Mouse (Mus musculus) layer of hippocampus, adult 8-10 months (tissue): ENCODE measurements around the gene Osbpl3. TPM values are rescaled to one million over a fixed set of nuclear protein-coding genes. Genes with fewer than 3 reads are reported as not detected.

Experiments
- DNase-seq, 2 experiments: peaks; one replicate each; pipeline ENCODE4 v3.0.0; 2022; ENCODE audit warnings: low spot score in 2 of 2
- total RNA-seq, 4 experiments: library from RNA; stranded (reverse); gene quantifications; 2 replicates each; pipeline ENCODE4 v1.2.4; 2022

Osbpl3 gene
- total RNA-seq, 4 experiments from 2014 or later = 18.5 to 22.5 (median 19.7) TPM

DNA sequence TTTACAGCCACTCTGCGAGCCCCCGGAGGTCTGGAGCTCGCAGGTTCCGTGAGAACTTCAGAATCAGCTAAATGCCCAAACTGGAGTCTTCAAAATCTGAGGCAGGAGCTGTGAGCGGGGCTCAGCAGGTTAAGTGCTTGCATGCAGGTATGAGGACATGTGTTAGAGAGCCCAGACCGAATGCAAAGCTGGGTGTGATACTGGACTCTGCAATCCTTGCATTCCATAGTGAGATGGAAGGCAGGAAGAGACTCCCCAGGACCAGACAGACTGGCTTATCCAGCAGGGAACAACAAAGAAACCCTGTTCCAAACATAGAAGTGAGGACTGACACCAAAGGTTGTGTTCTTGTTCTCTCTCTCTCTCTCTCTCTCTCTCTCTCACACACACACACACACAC is 118.6 kb downstream of the Osbpl3 start:
- no peak for DNase-seq

GRCm38 (mm10) chr6:50336376-50336775 is 119.6 kb downstream of the Osbpl3 start:
- no peak for DNase-seq

DNA sequence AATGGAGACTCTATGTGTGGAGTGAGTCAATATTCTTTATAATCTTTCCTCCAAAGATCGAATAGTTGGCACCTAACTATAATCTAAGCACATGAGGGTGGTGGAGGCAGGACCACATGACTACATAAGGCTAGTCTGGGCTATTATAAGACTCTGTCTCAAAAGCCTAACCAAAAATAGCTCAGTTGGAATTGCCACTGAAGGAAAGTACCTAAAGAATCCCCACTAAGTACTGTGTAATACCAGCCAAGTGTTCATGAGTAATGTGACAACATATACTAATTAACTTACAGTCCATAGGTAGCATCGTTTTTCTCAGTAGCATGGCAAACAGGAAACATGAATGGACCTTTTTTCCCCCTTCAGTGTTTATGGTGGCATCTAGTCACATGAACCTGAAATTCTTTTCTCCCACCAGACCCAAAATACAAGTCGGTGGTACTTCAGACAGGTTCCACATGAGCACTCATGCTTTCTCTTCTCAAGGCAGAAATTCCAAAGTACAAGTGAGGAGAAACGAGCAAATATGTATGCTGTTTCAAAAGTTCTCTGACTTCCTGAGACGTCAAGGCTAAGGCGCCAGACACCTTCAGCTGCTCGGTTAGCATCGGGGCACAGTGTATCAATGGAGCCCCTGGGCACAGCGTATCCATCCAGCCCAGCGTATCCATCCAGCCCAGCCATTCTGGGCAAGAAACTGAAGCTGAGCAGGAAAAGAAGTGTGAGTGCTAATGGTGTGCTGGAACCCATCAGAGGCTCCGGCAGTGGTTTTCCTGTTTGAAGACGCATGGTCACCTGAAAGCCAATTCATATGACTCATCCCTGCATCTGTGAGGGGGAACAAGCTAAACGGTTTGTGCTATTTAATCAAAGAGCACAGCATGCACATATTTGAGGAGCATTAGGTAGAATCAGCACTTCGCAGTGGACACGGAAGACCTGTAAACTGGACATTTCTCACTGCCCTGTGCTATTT is 120.9 kb downstream of the Osbpl3 start:
- no peak for DNase-seq

GRCm38 (mm10) chr6:50333346-50333745 is 122.7 kb downstream of the Osbpl3 start:
- DNase-seq = no peak

GRCm38 (mm10) chr6:50331477-50331876 is 124.5 kb downstream of the Osbpl3 start:
- no peak for DNase-seq

- no peak for DNase-seq
Measured at GRCm38 (mm10) chr6:50329380-50329779, 126.6 kb downstream of the Osbpl3 start.

- DNase-seq = no peak
Measured at GRCm38 (mm10) chr6:50328901-50329300, 127.1 kb downstream of the Osbpl3 start.

- DNase-seq = no peak
Measured at GRCm38 (mm10) chr6:50326192-50326591, 129.8 kb downstream of the Osbpl3 start.

- no peak for DNase-seq
Measured at GRCm38 (mm10) chr6:50325485-50325884, 130.5 kb downstream of the Osbpl3 start.

GRCm38 (mm10) chr6:50322631-50323030 is 133.4 kb downstream of the Osbpl3 start:
- peak; percentile 59 to 64 for DNase-seq

DNA sequence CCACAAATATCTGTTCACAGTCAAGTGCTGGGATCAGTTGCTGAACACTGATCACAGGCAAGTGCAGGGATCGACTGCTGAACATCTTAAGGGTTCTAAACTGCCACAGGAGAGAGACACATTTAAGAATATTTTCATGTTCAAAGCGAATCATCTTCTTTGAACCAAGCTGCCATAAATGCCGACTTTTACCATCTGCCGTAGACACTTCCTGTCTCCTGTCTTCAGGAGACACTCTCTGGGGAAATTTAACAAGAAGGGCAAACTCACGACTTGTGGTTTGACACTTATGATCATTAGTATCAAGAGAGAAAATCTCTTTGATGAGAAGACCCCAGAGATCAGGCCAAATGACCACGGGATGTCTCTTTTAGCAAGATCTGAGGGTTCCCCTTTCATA is 134.3 kb downstream of the Osbpl3 start:
- no peak for DNase-seq

DNA sequence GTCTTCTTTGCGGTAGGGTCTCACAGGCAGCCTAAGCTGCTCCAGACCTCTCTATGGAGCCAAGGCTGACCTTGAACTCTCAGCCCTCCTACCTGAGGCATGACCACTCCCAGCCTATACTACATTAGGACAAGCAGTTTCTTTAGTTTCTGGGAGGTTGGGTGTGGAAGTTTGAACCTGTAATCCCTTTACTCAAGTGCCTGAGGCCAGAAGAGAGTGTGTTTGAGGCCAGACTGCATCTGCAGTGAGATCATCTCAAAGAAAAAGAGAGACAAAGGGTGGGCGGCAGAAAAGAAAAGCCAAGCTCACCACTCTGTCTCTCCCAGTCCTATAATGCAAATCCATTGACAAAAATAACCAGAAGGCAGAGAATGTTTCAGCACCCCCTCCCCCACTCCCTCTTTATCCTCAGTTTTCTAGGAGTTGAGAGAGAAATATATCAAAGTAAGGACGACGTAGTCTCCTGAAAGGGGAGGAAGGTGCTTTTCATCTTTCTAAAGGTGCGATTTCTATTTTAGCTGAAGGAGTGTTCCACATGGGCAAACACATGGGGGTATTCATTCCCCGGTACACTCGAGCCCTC is 137.3 kb downstream of the Osbpl3 start:
- DNase-seq = no peak

GRCm38 (mm10) chr6:50318150-50318549 is 137.9 kb downstream of the Osbpl3 start:
- DNase-seq = no peak

DNA sequence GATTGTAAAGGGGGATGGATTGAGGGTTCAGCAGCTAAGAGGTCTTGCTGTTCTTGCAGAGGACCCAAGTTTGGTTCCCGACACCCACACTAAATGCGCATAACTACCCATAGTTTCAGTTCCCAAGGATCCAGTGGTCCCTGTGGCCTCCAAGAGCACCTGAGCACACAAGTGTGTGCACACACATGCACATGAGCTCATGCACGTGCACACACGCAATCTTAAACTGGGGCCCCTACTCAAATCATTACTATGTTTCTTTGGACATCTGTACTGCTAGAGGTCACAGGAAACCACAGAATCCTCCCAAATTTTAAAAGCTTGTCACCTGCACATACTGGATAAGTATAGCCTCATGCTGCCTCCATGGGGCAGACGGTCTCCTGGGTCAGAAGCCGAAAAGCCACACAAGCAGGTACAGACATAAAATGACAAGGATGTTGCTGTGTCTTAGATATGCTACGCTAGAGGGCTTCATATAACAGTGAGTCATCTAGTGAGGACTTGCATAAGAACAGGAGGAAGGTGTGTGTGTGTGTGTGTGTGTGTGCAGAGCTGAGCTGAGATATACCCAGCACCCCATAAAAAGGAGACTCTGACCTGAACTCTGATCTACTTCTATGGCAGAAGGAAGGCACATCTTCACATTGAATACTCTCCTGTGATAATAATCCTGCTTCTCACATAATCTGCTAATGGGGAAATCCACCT is 139.1 kb downstream of the Osbpl3 start:
- no peak for DNase-seq

- peak; percentile 51 to 59 for DNase-seq
Measured at GRCm38 (mm10) chr6:50314406-50315071, 141.5 kb downstream of the Osbpl3 start.

DNA sequence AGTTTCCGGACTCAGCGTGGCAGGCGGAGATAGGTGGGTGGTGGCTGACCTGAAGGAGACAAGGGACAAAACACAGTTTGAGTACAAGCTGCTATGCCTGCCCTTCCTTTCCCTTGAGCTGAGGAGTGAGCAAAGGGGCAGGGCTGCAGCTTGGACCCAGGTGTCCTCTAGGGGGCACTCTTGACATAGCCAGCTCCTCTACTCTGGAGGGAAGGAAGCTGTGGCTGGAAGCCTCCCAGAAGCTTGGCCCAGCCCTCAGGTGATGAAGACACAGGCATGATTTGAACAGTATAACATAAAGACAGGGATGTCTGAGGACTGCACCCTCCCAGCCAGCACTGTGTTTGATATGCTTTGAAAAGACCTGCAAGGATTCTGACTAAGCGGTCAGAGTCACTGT is 143.4 kb downstream of the Osbpl3 start:
- peak; percentile 46 to 69 for DNase-seq

DNA sequence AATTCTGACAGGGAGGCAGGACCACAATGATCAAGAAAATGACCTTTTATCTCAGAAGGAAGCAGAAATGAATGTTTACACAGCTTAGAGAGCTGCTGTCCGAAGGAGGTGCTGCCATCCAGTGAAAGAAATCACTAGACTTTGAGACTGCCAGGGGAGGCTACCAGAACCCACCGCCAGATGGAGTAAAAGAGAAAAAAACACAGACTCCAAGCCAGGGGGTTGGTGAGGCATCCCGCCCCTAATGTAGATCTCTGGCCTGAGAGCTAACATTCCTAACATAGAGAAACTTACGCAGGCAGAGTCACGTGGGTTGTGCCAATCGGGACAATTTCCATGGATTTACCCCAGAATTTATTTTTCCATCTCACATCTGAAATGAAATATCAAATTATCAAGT is 147.0 kb downstream of the Osbpl3 start:
- DNase-seq = peak in 1 of 2 experiments; percentile 54

- no peak for DNase-seq
Measured at GRCm38 (mm10) chr6:50306625-50307024, 149.4 kb downstream of the Osbpl3 start.

DNA sequence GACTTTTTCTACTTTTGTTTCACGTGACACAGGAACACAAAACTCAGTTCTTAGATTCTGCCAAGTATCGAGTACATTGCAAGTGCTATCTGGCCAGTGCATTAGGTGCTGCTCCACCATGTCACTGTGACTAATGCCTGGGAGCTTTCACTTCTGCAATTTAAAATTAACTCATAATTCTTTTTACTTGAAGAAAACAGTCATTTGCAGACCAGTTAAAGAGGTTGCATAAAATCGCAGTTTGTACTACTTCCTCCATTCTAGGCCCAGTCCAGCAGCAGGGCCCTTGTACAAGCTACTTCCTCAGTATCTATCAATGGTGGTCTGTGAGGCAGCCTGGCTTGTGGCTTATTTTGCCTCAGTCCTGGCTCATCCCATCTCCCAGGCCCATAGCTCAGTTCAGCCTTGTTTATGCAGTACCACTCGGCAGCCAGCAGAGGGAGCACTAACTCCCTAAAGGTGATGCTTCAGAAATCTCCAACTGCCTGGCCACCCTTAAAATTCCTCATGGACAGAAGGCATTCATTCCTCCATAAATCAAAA is 151.0 kb downstream of the Osbpl3 start:
- peak; percentile 53 to 85 for DNase-seq

DNA sequence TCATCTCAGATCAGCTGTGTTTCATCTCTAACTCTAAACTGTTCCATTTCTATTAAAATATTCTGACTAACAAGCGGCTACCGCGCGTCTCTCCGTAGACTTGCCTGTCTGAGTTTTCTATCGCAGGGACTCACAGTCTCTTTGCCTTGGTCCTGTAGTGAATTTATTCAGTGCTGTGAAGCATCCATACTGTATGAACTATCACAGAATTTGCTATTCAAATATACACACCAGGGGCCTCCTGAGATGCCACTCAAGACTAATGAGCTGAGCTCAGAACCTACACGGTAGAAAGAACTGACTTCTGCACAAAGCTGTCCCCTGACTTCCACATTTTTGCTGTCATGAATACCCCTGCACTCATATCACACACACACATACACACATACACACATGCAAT is 154.9 kb downstream of the Osbpl3 start:
- no peak for DNase-seq

DNA sequence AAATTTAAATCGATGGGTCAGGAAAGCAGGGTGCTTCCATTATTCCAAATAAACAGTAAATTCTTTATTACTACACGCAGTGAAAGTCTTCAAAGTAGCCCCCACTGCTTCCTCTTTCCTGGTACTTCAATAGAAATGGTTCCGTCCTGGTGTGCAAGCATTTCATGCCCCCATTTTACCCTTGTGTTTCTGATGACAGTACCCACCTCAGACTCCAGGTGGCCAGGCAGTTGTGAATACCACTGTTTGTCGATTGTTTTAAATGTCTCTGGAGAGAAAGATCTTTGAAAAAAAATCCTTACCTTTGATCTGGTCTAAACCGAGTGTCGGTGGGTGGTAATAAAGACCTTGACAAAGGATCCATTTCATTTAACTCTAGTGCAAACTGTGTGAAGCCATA is 155.4 kb downstream of the Osbpl3 start:
- DNase-seq = no peak
